Mouse (Mus musculus) left cerebral cortex, postnatal 4 days (tissue): ENCODE measurements around the gene Gal3st4. TPM values are rescaled to one million over a fixed set of nuclear protein-coding genes. Genes with fewer than 3 reads are reported as not detected.
A peak's percentile ranks its signal among the peaks of the same experiment; 100 is the strongest.

ENCODE experiments used
- DNase-seq: peaks from one replicate; pipeline ENCODE4 v3.0.0-alpha.2; 2022
- intact Hi-C: fragments of 180-260 bp; cut with DNase I; formaldehyde crosslinking; loops from one replicate; pipeline ENCODE4 v1.15.1; 2025
- total RNA-seq, 2 experiments: library from RNA; stranded (reverse); gene quantifications; 2 replicates each; pipeline ENCODE4 v1.2.3; 2021

Gene Gal3st4
- total RNA-seq, 2 experiments from 2014 or later = 0.86 to 1.6 TPM

DNA sequence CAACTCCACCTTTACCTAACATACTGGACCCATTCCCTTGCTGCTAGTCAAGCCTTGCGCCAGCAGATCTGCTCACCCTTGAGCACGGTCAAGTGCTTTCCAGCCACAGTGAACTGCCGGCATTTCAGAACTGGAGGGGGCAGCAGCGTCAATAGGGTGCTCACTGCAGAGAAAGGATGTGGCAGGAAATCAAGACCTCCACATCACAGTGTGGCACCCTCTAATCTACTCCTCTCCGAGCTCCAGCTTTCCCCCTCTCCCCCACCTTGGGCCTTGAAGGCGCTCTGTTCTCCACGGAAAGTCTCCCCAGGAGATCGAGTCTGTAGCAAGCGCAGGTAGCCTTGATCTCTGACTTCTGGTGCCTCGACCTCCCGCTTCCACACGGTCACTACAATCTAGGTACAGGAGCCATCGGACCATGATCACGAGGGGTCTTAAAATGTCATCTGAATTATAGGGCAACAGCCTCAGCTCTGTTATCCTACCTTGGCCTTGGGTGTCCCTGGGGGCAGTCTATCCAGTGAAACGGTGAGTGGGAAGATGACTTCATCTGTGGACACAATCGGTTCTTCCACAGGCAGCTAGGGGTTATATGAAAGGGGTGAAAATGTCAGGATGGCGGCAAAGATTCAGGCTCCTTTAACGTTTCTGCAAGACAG lies 9.9 kb downstream of the Gal3st4 start:
- intact Hi-C loops = no loop called here
- DNase-seq = no peak

DNA sequence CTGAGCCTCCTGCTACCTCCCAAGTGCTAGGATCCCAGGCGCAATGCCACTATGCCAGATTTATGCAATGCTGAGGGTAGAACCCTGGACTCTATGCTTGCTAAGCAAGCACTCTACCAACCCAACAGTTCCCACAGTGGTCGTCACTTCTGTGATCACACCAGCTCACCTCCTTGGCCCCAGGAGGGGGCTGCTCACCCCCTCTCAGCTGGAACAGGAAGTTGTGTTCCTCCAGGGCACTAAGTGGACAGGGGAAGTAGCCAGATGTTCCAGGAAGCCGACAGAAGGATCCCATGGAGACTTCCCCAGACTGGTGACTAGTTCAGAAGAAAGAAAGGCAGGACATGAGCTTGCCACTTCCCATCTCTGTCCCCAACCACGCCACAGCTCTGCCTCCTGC lies 10.6 kb downstream of the Gal3st4 start:
- DNase-seq = no peak
- intact Hi-C loops = no loop called here

DNA sequence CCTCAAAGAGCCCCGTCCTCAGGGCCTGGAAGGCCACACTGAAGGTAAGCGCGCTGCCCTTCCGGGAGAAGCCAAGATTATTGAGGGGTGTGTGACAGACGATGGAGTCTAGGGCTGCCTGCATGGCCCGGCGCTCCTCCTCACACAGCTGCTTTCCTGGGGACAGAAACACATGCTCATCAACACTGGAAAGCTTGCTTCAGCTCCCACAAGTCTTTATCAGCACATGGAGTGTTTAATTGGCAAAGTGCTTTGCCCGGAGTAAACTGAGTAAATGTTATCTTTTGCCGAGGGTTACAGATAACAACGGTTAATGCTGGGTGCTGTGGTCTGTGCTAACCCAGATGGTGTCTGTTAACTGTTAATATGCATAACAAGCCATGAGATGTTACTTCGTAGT lies 11.8 kb downstream of the Gal3st4 start:
- intact Hi-C loops = no loop called here

DNA sequence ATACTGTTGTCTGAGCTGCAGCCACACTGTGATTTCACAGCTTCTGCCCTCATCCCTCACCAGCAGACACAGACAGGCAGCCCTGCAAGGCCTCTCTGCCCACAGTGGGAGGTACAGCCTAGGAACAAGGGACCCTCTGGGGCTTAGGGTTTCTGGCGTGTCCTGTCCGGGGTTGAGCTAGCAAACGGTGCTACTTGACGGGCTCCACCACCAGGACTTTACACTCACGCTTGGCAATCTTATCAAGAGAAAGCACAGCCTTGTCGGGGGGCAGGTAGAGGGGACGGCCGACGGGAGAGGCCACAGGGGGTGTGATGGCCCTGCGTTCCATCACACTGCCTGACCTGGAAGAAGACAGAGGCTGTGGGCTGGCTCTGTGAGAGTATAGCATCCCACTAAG lies 12.6 kb downstream of the Gal3st4 start:
- no peak for DNase-seq
- intact Hi-C loops = no loop called here

More for the DNA sequence above, 11.8 kb downstream of the Gal3st4 start:
- no peak for DNase-seq

DNA sequence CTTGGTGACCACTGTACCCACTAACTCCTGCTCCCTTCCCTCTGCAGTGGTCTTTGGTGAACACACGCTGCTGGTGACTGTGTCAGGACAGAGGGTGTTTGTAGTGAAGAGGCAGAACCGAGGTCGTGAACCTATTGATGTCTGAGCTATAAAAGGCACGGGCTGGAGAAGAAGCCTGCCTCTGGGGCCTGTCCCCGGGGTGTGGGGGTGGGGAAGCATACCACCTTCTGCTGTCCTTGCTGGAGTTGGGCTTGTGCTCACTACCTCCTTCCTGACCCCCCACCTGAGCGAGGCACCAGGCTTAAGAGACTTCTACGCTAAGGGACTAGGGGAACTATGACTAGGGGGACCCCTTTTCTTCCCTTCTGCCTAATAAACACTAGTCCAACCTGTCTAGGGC lies 13.6 kb downstream of the Gal3st4 start:
- intact Hi-C loops = no loop called here
- no peak for DNase-seq

DNA sequence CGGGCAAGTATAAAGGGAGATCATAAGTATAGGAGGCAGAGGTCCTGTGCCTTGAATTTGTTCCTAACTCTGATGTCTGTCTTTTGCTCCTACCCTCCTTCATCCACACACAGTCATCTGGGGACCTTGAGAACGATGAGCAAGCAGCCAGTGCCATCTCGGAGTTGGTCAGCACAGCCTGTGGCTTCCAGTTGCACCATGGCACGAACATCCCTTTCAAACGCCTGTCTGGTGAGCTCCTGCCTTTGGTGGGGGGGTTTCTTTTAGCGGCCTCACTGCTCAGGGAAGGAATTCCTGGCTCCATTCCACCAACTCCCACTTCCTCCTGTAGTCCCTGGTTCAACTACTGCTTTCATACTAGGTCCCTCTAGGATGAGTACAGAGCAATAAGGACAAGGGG lies 14.1 kb downstream of the Gal3st4 start:
- no peak for DNase-seq
- intact Hi-C loops = no loop called here

DNA sequence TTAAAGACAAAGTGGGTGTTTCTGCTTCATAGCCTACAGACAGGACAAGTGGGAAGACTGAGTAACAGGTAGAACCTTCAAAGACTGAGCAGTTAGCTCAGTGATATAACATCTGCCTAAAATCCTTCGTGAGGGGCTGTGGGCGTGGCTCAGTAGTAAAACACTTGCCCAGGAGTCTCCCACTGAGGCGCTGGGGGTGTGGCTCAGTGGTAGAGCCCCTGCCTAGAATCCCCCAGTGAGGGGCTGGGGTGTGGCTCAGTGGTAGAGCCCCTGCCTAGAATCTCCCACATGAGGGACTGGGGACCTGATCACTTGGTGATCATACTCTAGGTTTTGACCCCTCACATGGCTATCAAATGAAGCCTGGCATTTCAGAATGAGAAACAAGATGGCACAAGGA lies 14.6 kb downstream of the Gal3st4 start:
- no peak for DNase-seq
- intact Hi-C loops = no loop called here

DNA sequence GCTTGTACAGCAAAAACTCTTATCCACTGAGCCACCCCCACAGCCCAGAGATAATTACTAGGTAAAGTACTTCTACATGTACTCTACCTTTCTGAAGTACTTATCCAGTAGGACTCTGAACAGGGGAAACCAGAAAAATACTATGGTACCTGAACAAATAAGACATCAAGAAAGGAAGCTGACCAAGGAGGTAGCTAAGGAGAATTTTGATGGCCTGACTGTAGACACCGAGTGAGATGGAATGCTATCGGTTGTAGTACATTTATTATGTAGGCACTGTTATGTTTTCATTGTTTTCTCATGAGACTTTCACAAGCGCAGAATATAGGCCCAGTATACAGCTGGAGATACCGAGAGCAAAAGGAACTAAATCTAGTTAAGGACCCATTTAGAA lies 15.1 kb downstream of the Gal3st4 start:
- no peak for DNase-seq
- intact Hi-C loops = no loop called here

DNA sequence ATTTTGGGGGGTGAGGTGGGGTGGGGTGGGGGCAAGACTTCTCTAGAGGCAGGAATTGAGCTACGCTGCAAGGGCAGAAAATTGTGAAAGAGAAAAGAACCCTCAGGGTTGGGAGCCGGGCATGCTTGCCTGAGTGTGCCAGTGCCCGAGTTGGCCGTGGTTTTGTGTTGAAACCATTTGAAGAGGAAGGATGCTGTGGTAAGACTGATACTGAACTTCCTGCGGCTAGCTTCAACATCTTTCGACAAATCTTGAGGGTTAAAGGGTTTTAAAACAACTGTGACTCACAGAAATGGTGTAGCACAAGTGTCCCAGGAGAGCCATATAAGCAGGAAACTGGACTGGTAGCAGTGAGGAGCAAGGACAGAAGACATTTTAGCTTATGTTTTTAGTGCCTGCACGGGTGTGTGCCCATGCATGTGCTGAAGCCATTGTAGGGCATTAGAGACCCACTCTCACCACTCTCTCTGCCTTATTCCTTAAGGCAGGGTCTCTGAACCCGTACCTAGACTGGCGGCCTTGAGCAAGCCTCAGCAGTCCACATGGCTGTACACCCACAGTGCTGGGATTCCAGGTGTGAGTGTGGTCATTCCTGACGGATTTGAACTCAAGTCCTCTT lies 15.6 kb downstream of the Gal3st4 start:
- intact Hi-C loops = no loop called here
- DNase-seq = no peak

DNA sequence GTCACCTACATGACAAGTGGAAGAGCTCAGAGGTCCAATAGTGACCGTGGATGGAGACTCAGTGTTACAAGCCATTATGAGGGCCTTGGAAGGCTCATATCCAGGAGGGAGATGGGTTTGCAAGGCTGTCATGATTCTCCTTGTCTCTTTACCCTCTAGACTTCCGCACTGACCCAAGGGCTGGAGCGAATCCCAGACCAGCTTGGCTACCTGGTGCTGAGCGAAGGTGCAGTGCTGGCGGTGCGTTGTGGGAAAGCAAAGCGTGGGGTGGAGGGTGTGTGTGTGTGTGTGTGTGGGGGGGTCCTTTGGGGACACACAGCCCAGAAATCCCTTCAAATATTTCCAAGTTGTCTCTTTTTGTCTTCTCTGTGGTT lies 16.6 kb downstream of the Gal3st4 start:
- intact Hi-C loops = no loop called here

DNA sequence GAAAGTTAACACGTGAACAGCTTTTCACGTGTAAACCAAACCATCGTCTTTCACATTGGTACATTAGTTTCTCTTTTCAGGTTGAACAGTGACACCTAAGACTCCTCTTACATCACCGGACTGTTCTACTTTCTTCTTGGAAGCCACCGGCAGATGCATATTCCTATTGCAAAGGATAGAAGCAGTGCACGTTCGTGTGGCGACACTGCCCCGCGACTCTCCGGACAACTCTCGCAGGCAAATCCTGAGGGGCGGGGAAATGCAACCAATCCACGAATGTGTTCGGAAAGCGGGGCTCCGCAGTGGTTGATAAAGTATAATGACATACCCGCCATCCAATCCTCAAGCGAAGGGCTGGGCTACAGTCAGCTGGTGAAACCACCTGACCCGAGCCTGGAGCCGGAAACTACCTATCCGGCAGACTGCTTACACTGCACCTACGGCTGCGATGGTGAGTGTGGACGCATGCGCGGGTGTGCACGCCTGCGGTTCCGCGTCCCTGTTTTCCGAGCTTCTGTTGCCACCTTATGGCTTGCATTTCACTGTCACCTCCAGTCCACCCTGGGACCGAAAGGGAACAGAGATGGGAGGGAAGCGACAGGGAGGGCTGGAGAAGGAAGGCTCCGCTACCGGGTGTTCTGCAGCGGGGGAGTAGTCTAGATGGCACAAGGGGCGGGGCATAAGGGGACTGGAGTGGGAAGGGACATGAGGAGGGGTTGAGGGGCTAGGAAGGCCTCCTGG lies 17.1 kb downstream of the Gal3st4 start, which contains the start of gene Lamtor4:
Gene Lamtor4, plus strand, starts transcription at position 130 of the 741 bp plus-strand sequence.
- DNase-seq = peak; percentile 94
- intact Hi-C loops = no loop called here

More for the DNA sequence above, 16.6 kb downstream of the Gal3st4 start:
- DNase-seq = no peak

DNA sequence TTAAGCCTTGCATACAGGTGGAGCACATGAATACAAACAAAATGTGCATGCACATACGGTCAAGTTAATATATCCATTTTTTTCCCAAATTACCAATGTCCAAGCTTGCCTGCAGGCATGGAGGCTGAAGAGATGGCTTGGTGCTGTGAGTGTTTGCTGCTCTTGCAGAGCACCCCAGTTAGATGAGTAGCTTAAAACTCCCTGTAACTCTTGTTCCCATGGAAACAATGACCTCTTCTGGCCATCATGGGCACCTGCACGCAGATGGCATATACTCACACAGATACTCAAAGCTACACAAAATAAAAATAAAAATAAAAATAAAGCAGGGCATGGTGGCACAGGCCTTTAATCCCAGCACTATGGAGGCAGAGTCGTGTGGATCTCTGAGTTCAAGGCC lies 19.6 kb downstream of the Gal3st4 start:
- no peak for DNase-seq
- intact Hi-C loops = loop anchor here (5.0 kb wide), 1 partner anchor 46 kb away; no protein-coding TSS in a partner anchor

DNA sequence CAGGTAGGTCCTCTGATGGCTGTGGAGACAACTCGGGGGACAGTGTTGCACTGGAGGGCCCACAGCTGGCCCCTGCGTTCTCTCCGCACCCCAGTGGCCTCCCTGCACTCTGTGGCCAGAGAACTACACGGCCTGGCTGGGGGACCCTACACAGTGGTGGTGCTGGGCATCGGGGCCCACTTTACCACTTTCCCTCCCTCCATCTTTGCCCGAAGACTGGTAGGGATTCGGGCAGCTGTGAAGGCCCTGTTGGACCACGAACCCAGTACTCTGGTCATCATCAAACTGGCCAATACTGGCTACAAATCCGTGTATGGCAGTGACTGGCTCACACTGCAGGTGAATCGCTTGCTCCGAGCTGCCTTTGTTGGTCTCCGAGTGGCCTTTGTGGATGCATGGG lies 21.5 kb downstream of the Gal3st4 start:
- no peak for DNase-seq
- intact Hi-C loops = loop anchor here (5.0 kb wide), 1 partner anchor 44 kb away; no protein-coding TSS in a partner anchor

DNA sequence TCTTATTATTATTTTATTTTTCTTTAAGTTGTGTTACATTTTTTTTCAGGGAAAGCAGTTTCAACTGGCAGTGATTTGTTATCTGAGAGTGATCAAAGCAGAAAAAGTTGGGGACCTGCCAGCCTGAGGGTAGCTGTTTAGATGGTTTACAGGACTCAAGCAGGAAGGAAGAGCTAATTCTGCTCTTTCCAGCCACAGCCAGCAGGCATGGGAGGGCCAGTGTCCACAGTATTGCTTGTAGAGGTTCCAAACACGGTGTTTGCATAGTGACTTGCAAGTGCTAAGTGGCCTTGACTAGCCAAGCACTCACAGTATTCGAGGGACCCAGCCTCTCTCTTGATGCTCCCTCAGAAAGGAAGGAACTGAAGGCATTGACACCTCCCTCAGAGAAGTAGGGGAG lies 31.1 kb downstream of the Gal3st4 start:
- intact Hi-C loops = no loop called here
- no peak for DNase-seq

DNA sequence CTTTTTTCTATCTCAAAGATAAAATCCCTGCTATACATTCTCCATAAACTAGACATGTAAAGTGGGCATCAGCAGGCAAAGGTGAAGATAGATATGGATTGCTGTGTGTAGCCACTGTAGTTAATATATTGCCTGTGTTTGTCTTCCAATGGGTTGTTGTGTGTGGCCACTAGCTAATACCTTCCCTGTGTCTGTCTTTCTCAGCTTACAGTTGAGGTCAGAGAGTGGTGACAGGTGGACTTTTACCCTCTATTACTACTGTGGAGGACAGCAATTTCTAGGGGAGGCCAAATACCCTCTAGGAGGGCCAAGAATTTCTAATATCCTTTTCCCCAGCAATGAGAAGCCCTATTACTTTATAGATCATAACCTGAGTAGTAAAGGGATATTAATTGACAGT lies 38.4 kb downstream of the Gal3st4 start:
- intact Hi-C loops = no loop called here
- no peak for DNase-seq

DNA sequence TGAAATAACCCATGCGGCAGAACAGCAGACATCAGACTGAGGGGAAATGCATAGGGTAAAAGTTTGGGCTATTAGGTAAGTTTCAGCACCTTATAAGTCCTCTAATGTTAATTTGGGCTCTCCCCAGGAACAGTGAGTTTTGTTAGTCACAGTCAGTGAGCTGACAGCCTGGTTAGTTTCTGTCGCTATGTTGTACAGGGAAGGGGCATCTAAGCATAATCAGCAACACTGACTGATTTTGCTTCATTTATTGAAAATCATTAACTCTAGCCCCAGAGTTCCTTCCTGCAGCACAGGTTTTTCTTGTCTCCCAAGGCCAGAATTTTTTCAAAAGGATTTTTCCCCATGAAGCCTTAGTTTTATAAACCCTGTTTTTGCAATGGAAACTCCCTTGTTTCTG lies 38.9 kb downstream of the Gal3st4 start:
- no peak for DNase-seq
- intact Hi-C loops = no loop called here

DNA sequence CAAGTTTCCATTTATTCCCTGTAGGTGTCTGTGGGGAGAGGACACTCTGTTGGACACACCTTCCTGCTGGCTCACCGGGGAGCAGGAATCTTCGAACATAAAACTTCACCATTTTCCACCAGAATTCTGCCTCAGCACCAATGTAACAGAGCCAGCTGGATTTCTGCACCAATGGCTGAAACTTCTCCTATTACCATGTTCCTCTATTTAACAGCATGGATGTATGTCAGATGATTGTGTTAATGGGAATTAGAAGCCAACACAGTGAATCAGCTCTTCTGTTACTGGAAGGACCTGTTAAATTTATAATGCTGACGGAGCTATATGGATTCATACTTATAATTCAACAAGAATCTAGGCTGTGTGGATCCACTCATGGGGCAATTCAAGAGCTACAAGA lies 43.1 kb downstream of the Gal3st4 start:
- DNase-seq = no peak
- intact Hi-C loops = no loop called here

DNA sequence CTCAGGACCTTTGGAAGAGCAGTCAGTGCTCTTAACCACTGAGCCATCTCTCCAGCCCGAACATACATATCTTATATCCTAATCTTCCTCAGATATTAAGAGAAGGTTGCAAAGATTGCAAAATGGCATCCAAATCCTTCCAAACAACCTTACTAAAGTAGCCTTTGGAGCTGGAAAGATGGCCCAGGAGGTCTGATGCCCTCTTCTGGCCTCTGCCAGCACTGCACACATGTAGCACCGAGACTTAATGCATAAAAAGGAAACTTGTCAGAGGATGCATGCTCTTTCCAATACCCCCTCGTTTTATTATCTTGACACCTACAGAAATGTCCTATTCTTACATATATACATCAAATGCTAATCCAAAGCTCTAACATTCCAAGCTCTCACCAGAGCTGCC lies 44.6 kb downstream of the Gal3st4 start:
- DNase-seq = peak; percentile 25
- intact Hi-C loops = no loop called here

DNA sequence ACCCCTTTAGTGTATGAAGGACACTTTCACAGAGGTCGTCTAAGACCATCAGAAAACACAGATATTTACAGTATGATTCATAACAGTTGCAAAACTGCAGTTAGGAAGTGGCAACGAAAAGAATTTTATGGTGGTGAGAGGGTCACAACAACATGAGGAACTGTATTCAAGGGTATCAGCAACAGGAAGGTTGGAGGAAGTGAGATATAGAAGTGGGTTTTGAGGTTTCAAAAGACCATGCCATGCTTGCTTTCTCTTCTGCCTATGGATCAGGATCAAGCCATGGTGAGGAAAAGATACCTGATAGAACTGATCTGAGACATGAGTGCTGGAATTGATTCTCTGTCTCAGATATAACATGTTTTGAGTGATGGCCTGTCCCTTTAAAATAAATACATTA lies 45.3 kb downstream of the Gal3st4 start:
- intact Hi-C loops = no loop called here
- no peak for DNase-seq

DNA sequence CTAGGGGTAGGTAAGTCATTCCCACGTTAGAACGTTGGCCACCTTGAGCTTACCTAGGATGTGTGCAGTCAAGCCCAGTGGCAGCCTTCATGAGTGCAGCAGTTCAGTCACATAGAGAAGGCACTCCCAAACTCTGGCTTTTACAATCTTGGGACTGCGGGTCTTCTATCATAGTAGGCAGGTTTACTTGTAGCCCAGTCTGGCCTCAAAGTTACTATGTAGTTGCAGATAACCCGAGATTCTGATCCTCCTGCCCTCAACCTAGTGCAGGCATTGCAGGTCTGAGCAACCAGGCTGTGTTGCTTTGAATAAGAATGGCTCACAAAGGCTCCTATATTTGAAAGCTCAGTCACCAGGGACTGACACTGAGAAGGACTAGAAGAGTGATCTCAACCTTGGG lies 46.1 kb downstream of the Gal3st4 start:
- no peak for DNase-seq
- intact Hi-C loops = no loop called here

DNA sequence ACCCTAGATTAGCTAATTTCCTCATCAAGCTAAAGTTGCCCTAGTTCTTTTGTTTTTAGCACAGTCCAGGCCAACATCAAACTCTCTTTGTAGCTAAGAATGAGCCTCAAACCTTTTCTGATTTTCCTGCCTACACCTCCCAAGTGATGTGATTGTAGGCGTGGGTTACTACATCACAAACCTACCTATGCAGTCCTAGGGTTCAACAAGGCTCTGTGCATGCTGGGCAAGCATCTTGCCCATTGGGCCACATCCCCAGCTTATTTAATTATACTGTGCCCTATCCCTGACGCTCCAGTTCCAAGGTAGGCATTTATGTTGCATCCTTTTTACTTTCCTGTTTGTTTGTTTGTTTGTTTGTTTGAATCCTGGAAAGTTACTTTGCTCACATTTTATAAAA lies 46.9 kb downstream of the Gal3st4 start, which contains the start of gene Nxpe5:
Gene Nxpe5, plus strand, starts transcription at position 199 of the 400 bp plus-strand sequence.
- intact Hi-C loops = no loop called here
- no peak for DNase-seq

DNA sequence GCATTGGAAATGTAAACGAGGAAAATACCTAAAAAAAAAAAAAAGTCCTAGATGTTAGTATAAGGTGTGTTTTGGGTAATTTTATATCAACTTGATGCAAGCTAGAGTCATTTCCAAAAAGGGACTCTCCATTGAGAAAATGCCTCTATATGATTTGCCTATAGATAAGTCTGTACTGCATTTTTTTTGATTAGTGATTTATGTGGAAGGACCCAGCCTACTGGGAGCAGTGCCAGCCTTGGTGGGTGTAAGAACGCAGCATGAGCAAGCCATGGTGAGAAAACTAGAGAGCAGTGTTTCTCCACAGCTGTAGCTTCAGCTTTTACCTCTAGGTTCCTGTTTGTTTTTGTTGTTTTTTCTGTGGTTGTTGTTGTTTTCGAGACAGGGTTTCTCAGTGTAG lies 49.4 kb downstream of the Gal3st4 start:
- intact Hi-C loops = no loop called here
- DNase-seq = no peak
